Mouse (Mus musculus) midbrain, embryonic 11.5 days (tissue): Measurements from ENCODE around the gene Tgds. TPM values are rescaled to one million over a fixed set of nuclear protein-coding genes. Genes with fewer than 3 reads are reported as not detected.
"Not testable (repeated sequence)": the region's sequence is repeated elsewhere in the genome, so short reads cannot be mapped to it uniquely, and the experiment has no call there.

ENCODE experiments used
- ATAC-seq: fragments of 200-750 bp; cut with Nextera tagmentation; 2 replicates; pipeline ENCODE4 v1.8.0; 2017; ENCODE audit warnings: moderate TSS enrichment, moderate library complexity; ENCODE audit not compliant: low FRiP score
- DNase-seq: peaks from one replicate; pipeline ENCODE4 v3.0.0; 2015; ENCODE audit warnings: low spot score; ENCODE audit errors: missing footprints
- H3K27ac ChIP-seq: fragments of 300-500 bp; sonication (generic); 2 replicates; pipeline ENCODE4 v1.5.1; 2014; ENCODE audit warnings: low read depth, low read length
- H3K27me3 ChIP-seq: fragments of 300-500 bp; sonication (generic); 2 replicates; pipeline ENCODE4 v1.6.1; 2014; ENCODE audit warnings: mild to moderate bottlenecking, low read length, moderate library complexity, mixed read lengths; ENCODE audit not compliant: control insufficient read depth, insufficient read depth
- H3K36me3 ChIP-seq: fragments of 300-500 bp; sonication (generic); 2 replicates; pipeline ENCODE4 v1.6.1; 2014; ENCODE audit warnings: mild to moderate bottlenecking, low read length, moderate library complexity, mixed read lengths; ENCODE audit not compliant: control insufficient read depth, insufficient read depth
- H3K4me1 ChIP-seq: fragments of 300-500 bp; sonication (generic); 2 replicates; pipeline ENCODE4 v1.6.1; 2014; ENCODE audit warnings: low read length; ENCODE audit not compliant: control insufficient read depth, insufficient read depth
- H3K4me2 ChIP-seq: fragments of 300-500 bp; sonication (generic); 2 replicates; pipeline ENCODE4 v1.6.1; 2014; ENCODE audit warnings: mild to moderate bottlenecking, moderate library complexity
- H3K4me3 ChIP-seq: fragments of 300-500 bp; sonication (generic); 2 replicates; pipeline ENCODE4 v1.5.1; 2014; ENCODE audit warnings: low read depth, low read length
- H3K9ac ChIP-seq: fragments of 300-500 bp; sonication (generic); 2 replicates; pipeline ENCODE4 v1.6.1; 2014; ENCODE audit warnings: low read length
- H3K9me3 ChIP-seq: fragments of 300-500 bp; sonication (generic); 2 replicates; pipeline ENCODE4 v1.6.1; 2016; ENCODE audit warnings: low read length; ENCODE audit not compliant: control insufficient read depth
- WGBS: fragments of 180-500 bp; shearing (Covaris S2); extraction: QIAGEN DNeasy Blood & Tissue Kit; methylation state at CpG from one replicate; pipeline ENCODE4 v1.1.7; 2014; 5-methylcytosine and 5-hydroxymethylcytosine counted together
- polyA plus RNA-seq: library from polyadenylated mRNA; unstranded; fragments of >200 nt; fragmentation: Nextera tagmentation; extraction: Ambion mirVana; gene quantifications from 2 replicates; pipeline ENCODE4 v1.2.1, GENCODE M21; 2014

Gene Tgds
- polyA plus RNA-seq, 1 experiment from 2014 or later = 28.7 TPM

GRCm38 (mm10) chr14:118162640-118163039 is 30.1 kb upstream of the Tgds start:
- peaks cover 10% of the 10 kb centered on the region for H3K36me3 ChIP-seq
- no peak for ATAC-seq
- DNase-seq = no peak
- H3K4me1 ChIP-seq = no peaks in the 10 kb centered on the region
- H3K9me3 ChIP-seq = no peaks in the 10 kb centered on the region
- 68% methylated on average over 14 of the region's 14 CpGs for WGBS
- no peak overlapping the region for H3K27ac ChIP-seq
- no peaks in the 10 kb centered on the region for H3K27me3 ChIP-seq
- no peak overlapping the region for H3K4me3 ChIP-seq
- no peak overlapping the region for H3K4me2 ChIP-seq
- no peak overlapping the region for H3K9ac ChIP-seq

- peaks cover 10% of the 10 kb centered on the region for H3K36me3 ChIP-seq
- DNase-seq = no peak
- no peaks in the 10 kb centered on the region for H3K27me3 ChIP-seq
- H3K4me2 ChIP-seq = no peak overlapping the region
- no peak for ATAC-seq
- no peaks in the 10 kb centered on the region for H3K4me1 ChIP-seq
- no peak overlapping the region for H3K27ac ChIP-seq
- H3K9ac ChIP-seq = no peak overlapping the region
- no peak overlapping the region for H3K4me3 ChIP-seq
- H3K9me3 ChIP-seq = no peaks in the 10 kb centered on the region
- WGBS = 92% methylated on average over 3 of the region's 3 CpGs
Measured at GRCm38 (mm10) chr14:118161751-118162150, 29.2 kb upstream of the Tgds start.

- peak; percentile 47; the same call in 1 of the 2 replicates for ATAC-seq
- Histone ChIP-seq H3K4me2 (no peak overlapping the region), H3K4me1 (no peaks in the 10 kb centered on the region), H3K4me3 (no peak overlapping the region), H3K9ac (no peak overlapping the region), H3K27ac (no peak overlapping the region), H3K27me3 (no peaks in the 10 kb centered on the region), H3K36me3 (peaks cover 14% of the 10 kb centered on the region), H3K9me3 (no peaks in the 10 kb centered on the region)
- 23% methylated on average over 5 of the region's 5 CpGs for WGBS
- DNase-seq = peak; percentile 97
Measured at GRCm38 (mm10) chr14:118157146-118157545, 24.6 kb upstream of the Tgds start.

GRCm38 (mm10) chr14:118156740-118157139 is 24.2 kb upstream of the Tgds start:
- no peak for DNase-seq
- Histone ChIP-seq H3K27ac (no peak overlapping the region), H3K27me3 (no peaks in the 10 kb centered on the region), H3K9me3 (no peaks in the 10 kb centered on the region), H3K4me1 (no peaks in the 10 kb centered on the region), H3K9ac (no peak overlapping the region), H3K36me3 (peaks cover 14% of the 10 kb centered on the region), H3K4me3 (no peak overlapping the region), H3K4me2 (no peak overlapping the region)
- peak; percentile 54; the same call in 1 of the 2 replicates for ATAC-seq
- WGBS = 87% methylated on average over 10 of the region's 10 CpGs

- not testable (repeated sequence) for H3K9me3 ChIP-seq, H3K27ac ChIP-seq, H3K4me3 ChIP-seq, H3K4me1 ChIP-seq, H3K9ac ChIP-seq, DNase-seq, ATAC-seq, H3K4me2 ChIP-seq, H3K27me3 ChIP-seq
- WGBS = 96% methylated on average over 16 of the region's 16 CpGs
- H3K36me3 ChIP-seq = peaks cover 14% of the 10 kb centered on the region
Measured at GRCm38 (mm10) chr14:118156056-118156455, 23.5 kb upstream of the Tgds start.

- ATAC-seq = no peak
- H3K27ac ChIP-seq = no peak overlapping the region
- 91% methylated on average over 8 of the region's 8 CpGs for WGBS
- no peaks in the 10 kb centered on the region for H3K9me3 ChIP-seq
- no peak for DNase-seq
- no peaks in the 10 kb centered on the region for H3K27me3 ChIP-seq
- H3K4me3 ChIP-seq = no peak overlapping the region
- H3K36me3 ChIP-seq = 0 out of 2 replicates have a peak, but pooled peaks cover 4% of the 10 kb centered on the region
- H3K4me2 ChIP-seq = no peak overlapping the region
- H3K4me1 ChIP-seq = no peaks in the 10 kb centered on the region
- H3K9ac ChIP-seq = no peak overlapping the region
Measured at GRCm38 (mm10) chr14:118152294-118152651, 19.7 kb upstream of the Tgds start.

- Histone ChIP-seq H3K4me2 (no peak overlapping the region), H3K27me3 (no peaks in the 10 kb centered on the region), H3K9me3 (no peaks in the 10 kb centered on the region), H3K9ac (no peak overlapping the region), H3K4me3 (no peak overlapping the region), H3K36me3 (0 out of 2 replicates have a peak, but pooled peaks cover 4% of the 10 kb centered on the region), H3K27ac (no peak overlapping the region), H3K4me1 (no peaks in the 10 kb centered on the region)
- ATAC-seq (no peak), DNase-seq (no peak)
- WGBS = 81% methylated on average over 5 of the region's 5 CpGs
Measured at GRCm38 (mm10) chr14:118151651-118152293, 19.2 kb upstream of the Tgds start.

GRCm38 (mm10) chr14:118150656-118151551 is 18.3 kb upstream of the Tgds start:
- DNase-seq (no peak), ATAC-seq (no peak)
- no peak overlapping the region for H3K4me2 ChIP-seq
- H3K9me3 ChIP-seq = no peaks in the 10 kb centered on the region
- H3K9ac ChIP-seq = no peak overlapping the region
- WGBS = 91% methylated on average over 26 of the region's 26 CpGs
- no peak overlapping the region for H3K4me3 ChIP-seq
- H3K27me3 ChIP-seq = no peaks in the 10 kb centered on the region
- no peak overlapping the region for H3K27ac ChIP-seq
- H3K4me1 ChIP-seq = no peaks in the 10 kb centered on the region
- H3K36me3 ChIP-seq = 0 out of 2 replicates have a peak, but pooled peaks cover 4% of the 10 kb centered on the region

GRCm38 (mm10) chr14:118148554-118148953 is 16.0 kb upstream of the Tgds start:
- Histone ChIP-seq H3K4me2 (no peak overlapping the region), H3K9me3 (no peaks in the 10 kb centered on the region), H3K9ac (no peak overlapping the region), H3K4me1 (no peaks in the 10 kb centered on the region), H3K36me3 (no peaks in the 10 kb centered on the region), H3K27ac (no peak overlapping the region), H3K27me3 (no peaks in the 10 kb centered on the region), H3K4me3 (no peak overlapping the region)
- WGBS = 74% methylated on average over 10 of the region's 10 CpGs
- no peak for ATAC-seq
- peak; percentile 64 for DNase-seq
